Mouse (Mus musculus) cerebellum, adult 18-20 months (tissue): ENCODE data around the gene Acox3.
"Not testable (repeated sequence)": the region's sequence is repeated elsewhere in the genome, so short reads cannot be mapped to it uniquely, and the experiment has no call there.

Source experiments
- DNase-seq, 2 experiments: peaks; one replicate each; pipeline ENCODE4 v3.0.0; 2021

Gene Acox3

GRCm38 (mm10) chr5:35578411-35578810 is 4.4 kb upstream of the Acox3 start:
- no peak for DNase-seq

DNA sequence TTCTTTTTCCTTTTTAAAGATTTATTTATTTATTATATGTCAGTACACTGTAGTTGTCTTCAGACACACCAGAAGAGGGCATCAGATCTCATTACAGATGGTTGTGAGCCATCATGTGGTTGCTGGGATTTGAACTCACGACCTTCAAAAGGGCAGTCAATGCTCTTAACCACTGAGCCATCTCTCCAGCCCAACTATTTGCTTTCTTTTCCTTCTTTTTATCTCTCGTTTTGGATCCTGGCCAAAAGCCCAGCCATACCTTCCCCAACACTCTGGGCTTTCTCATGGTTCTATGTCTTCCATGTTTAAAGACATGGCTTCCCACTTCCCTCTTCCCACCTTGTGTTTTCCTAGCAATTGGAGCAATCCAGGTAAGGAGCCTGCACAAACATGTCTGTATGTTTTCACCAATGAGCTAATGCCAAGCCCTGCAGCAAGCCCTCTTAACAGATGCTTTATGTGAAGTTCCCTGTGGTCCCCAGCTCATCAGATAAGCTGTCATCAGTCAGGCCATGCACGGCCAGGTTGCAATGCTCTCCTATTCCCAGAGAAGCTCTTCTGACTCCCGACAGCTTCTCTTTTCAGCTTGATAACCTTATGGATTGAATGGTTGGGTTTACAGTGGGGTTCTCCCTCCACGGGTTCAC is 3.5 kb upstream of the Acox3 start:
- DNase-seq, result no peak

GRCm38 (mm10) chr5:35580156-35580922 is 2.5 kb upstream of the Acox3 start:
- no peak for DNase-seq

GRCm38 (mm10) chr5:35583221-35583783 is 462 bp downstream of the Acox3 start:
- DNase-seq, result no peak

GRCm38 (mm10) chr5:35584259-35584658 is 1.4 kb downstream of the Acox3 start:
- DNase-seq, result not testable (repeated sequence)

DNA sequence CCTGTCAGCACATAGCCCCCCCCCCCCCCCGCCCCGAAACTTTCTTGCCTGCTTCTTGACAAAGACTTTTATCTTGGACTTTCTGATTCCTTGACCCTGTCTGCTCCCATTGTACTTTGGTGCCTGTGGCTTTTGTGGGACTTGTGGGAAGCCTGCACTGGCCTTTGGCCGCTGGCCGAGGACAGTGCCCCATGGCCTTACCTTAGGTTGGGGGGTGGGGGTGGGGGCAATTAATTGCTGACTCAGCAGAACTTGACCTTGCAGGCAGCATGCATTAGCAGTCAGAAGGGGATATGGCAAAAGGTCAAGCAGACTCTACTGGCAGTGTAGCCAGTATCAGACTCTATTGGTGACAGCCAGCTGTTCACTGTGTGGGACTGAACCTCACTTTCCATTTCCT is 8.7 kb downstream of the Acox3 start:
- DNase-seq, result no peak

- DNase-seq, result no peak
Measured at GRCm38 (mm10) chr5:35592081-35592736, 9.4 kb downstream of the Acox3 start.

- DNase-seq, result no peak
Measured at GRCm38 (mm10) chr5:35592824-35593223, 10.0 kb downstream of the Acox3 start.

- DNase-seq, result no peak
Measured at GRCm38 (mm10) chr5:35593272-35593671, 10.4 kb downstream of the Acox3 start.

- no peak for DNase-seq
Measured at GRCm38 (mm10) chr5:35594768-35595167, 11.9 kb downstream of the Acox3 start.

- peak; percentile 68 to 74 for DNase-seq
Measured at GRCm38 (mm10) chr5:35595706-35596105, 12.9 kb downstream of the Acox3 start.

DNA sequence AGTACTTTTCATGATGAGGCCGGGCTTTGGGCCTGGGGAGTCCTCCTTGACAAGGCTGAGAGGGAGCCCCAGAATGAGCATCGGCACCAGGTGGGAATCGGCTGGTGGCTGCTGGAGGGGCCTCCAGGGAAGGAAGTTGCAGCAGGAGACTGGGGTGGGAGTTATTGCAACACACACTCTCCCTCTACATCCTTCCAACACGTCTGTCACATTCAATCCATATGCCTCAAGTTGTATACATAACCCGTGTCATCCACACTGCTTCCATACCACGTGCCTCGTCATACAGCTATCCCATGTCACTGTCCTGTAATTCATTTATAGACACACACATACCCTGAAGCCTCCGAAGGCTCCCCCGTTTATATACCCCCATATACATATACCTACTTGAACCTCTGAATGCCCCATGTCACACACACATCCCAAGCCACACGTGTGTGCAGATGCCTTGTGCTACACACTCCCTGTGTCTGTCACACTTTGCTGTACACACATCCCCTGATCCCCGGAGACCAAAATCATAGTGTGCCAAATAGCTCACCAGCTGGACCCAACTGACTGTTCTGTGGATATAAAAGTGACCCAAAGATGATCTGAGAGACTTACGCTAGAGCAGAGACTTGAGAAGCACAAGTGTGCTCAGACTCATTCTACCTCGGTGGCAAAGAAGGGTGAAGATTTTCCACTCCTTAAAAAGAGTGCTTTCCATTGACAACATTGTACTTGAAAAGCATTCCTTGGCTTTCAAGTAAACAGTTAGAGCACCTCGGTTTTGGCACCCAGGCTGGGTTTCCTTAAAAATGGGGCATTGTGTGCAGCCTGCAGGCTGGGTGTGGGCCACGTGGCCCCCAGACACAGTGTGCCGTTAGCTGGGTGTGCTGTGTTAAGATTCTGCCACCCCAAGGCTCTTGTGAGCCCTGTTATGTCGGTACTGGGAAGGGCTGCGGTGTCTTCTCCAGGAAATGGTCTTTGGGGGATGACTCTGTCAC is 13.6 kb downstream of the Acox3 start:
- no peak for DNase-seq

DNA sequence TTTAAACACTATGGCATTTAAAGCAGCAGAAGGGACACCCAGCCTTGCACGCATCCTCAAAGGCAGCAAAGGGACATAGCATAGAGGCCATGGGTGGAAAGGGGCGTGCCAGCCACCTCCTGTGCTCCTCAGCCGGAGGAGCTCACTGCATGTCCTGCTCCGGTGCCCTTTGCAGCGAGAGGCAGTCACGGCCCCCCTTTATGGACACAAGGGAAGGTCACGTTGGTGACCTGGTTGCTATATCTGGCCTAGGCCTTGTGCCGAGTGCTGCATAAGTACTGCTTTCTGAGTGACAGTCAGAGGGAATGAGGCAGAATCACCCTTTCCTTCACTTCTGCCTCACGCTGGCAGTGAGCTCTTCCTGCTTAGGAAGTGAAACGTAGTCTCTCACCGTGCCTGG is 17.4 kb downstream of the Acox3 start:
- DNase-seq, result no peak

GRCm38 (mm10) chr5:35601526-35601925 is 18.7 kb downstream of the Acox3 start:
- DNase-seq, result no peak

GRCm38 (mm10) chr5:35605355-35605754 is 22.5 kb downstream of the Acox3 start:
- no peak for DNase-seq

- DNase-seq, result no peak
Measured at GRCm38 (mm10) chr5:35606800-35607199, 24.0 kb downstream of the Acox3 start.

DNA sequence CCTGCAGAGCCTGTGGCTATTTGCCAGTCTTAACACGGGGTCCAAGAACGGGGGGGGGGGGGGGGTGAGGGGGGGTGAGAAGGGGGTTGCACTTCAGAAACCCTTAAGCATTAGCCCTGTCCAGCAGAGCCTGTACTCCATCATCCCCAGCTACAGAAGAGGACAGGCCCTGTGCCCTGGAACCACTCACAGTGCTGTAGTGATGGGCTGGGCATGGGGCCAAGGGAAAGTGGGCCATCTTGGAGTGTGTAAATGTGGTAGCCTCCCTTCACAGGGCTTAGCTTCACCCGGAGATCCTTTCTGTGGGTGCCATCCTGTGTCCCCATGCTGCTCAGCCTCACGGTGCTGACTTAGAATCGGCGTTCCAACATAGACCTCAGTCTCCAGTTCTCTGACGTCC is 24.9 kb downstream of the Acox3 start:
- peak; percentile 26 to 33 for DNase-seq

DNA sequence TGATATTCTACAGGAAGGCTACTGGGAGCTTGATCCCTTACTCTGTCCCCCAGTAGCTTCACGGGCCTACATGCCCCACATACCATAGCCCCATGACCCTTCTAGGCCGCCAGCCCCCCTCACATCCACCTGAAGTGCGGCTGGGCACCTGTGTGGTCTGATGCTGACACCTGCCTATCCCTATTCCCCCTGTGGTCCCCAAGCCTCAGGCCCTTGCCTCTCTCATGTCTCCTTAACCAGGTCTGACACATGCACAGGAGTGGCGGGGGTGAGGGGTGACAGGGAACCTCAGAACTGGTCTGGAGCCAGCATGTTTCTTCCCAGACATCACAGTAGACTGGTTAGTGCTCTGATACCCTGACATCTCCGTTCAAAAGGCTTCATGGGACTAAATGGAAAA is 25.7 kb downstream of the Acox3 start:
- no peak for DNase-seq

- no peak for DNase-seq
Measured at GRCm38 (mm10) chr5:35609381-35609780, 26.5 kb downstream of the Acox3 start.

- no peak for DNase-seq
Measured at GRCm38 (mm10) chr5:35609971-35610370, 27.1 kb downstream of the Acox3 start.

- DNase-seq, result no peak
Measured at GRCm38 (mm10) chr5:35610381-35610780, 27.5 kb downstream of the Acox3 start.

- no peak for DNase-seq
Measured at GRCm38 (mm10) chr5:35611170-35611569, 28.3 kb downstream of the Acox3 start.
